22 mouse cellular contexts compared by ENCODE assay signal in genomic region chr9:114522041-114522440, GRCm38 (mm10). TPM values are rescaled to one million over a fixed set of nuclear protein-coding genes. Genes with fewer than 3 reads are reported as not detected.
DNase-seq lines count a peak whose midpoint lies in the region; ATAC-seq and TF ChIP-seq lines count a peak whose summit lies in the region.
"Had no signal": no experiment of that assay in that cellular context is flagged by ENCODE, and none has a peak within 500 bp of the region (broad histone marks: within the 10 kb centered on the region; RNA-seq: fewer than 3 reads in every experiment).

No protein-coding gene starts in this region.

- peaks cover 24% of the 10 kb centered on the region for H3K4me1 ChIP-seq in intestine, embryonic 16.5 days (ENCODE audit: control insufficient read depth, insufficient read depth, low read length)
- H3K4me1 ChIP-seq in intestine, embryonic 15.5 days (replicated peaks): peaks cover 30% of the 10 kb centered on the region
- H3K4me1 ChIP-seq in thymus, adult 2 months (replicated peaks; ENCODE audit: control insufficient read depth, insufficient read depth, low read length): peaks cover 5% of the 10 kb centered on the region

- 0 out of 2 replicates have a peak overlapping the region, but pooled peaks have one; percentile 42 for H3K27ac ChIP-seq in intestine, embryonic 16.5 days (ENCODE audit: low read length)
- H3K27ac ChIP-seq in intestine, embryonic 15.5 days: no peak overlapping the region
- no peak overlapping the region for H3K27ac ChIP-seq in thymus, adult 2 months (ENCODE audit: control insufficient read depth, insufficient read depth, low read length)
- H3K27ac ChIP-seq: embryonic facial prominence, embryonic 12.5 days; hindbrain, embryonic 12.5 days; neural tube, embryonic 12.5 days had no signal

- no peaks in the 10 kb centered on the region for H3K9me3 ChIP-seq in intestine, embryonic 16.5 days (ENCODE audit: control insufficient read depth, low read length)
- H3K9me3 ChIP-seq in intestine, embryonic 15.5 days: no peaks in the 10 kb centered on the region
- H3K9me3 ChIP-seq: embryonic facial prominence, embryonic 12.5 days; hindbrain, embryonic 12.5 days; neural tube, embryonic 12.5 days had no signal

- no peak overlapping the region for H3K9ac ChIP-seq in intestine, embryonic 16.5 days (ENCODE audit: low read depth, low read length)
- no peak overlapping the region for H3K9ac ChIP-seq in intestine, embryonic 15.5 days
- H3K9ac ChIP-seq: embryonic facial prominence, embryonic 12.5 days; hindbrain, embryonic 12.5 days; neural tube, embryonic 12.5 days had no signal

- no peak overlapping the region for H3K4me3 ChIP-seq in intestine, embryonic 16.5 days (ENCODE audit: low read length)
- H3K4me3 ChIP-seq in intestine, embryonic 15.5 days (replicated peaks): no peak overlapping the region
- H3K4me3 ChIP-seq in thymus, adult 2 months (ENCODE audit: control insufficient read depth, insufficient read depth, low read length): no peak overlapping the region
- H3K4me3 ChIP-seq: embryonic facial prominence, embryonic 12.5 days; hindbrain, embryonic 12.5 days; megakaryocyte, embryonic 14.5 days; neural tube, embryonic 12.5 days had no signal

- no peak for TF ChIP-seq POLR2A in thymus, adult 2 months (IDR thresholded peaks at IDR 0.05; ENCODE audit: control insufficient read depth, extremely low read depth, insufficient read depth, low read length, poor library complexity)

- H3K36me3 ChIP-seq in intestine, embryonic 16.5 days (ENCODE audit: control insufficient read depth, insufficient read depth, low read length): 0 out of 2 replicates have a peak, but pooled peaks cover 2% of the 10 kb centered on the region
- no peaks in the 10 kb centered on the region for H3K36me3 ChIP-seq in intestine, embryonic 15.5 days
- H3K36me3 ChIP-seq in thymus, adult 2 months (ENCODE audit: control insufficient read depth, insufficient read depth, low read length): no peaks in the 10 kb centered on the region
- H3K36me3 ChIP-seq: embryonic facial prominence, embryonic 12.5 days; hindbrain, embryonic 12.5 days; neural tube, embryonic 12.5 days had no signal

- H3K4me2 ChIP-seq in intestine, embryonic 16.5 days (ENCODE audit: low read depth, low read length): no peak overlapping the region
- no peak overlapping the region for H3K4me2 ChIP-seq in intestine, embryonic 15.5 days (replicated peaks)
- H3K4me2 ChIP-seq: embryonic facial prominence, embryonic 12.5 days; hindbrain, embryonic 12.5 days; neural tube, embryonic 12.5 days had no signal

- no peak for ATAC-seq in intestine, embryonic 16.5 days
- ATAC-seq in intestine, embryonic 15.5 days: no peak
- peak; percentile 45; the same call in 1 of the 2 replicates for ATAC-seq in granulocyte monocyte progenitor cell, adult 5-6 weeks (replicated peaks; ENCODE audit: poor library complexity, severe bottlenecking)
- ATAC-seq: activated CD4-positive, CD25-positive, alpha-beta regulatory T cell, adult 4 months had no signal

- 60% methylated on average over 5 of the region's 5 CpGs for WGBS in intestine, embryonic 16.5 days
- 54% methylated on average over 5 of the region's 5 CpGs for WGBS in intestine, embryonic 15.5 days
- 46% methylated on average over 5 of the region's 5 CpGs for WGBS in thymus, adult 2 months

- H3K27me3 ChIP-seq in intestine, embryonic 16.5 days (replicated peaks; ENCODE audit: control insufficient read depth, insufficient read depth, low read length): no peaks in the 10 kb centered on the region
- H3K27me3 ChIP-seq in intestine, embryonic 15.5 days (replicated peaks): no peaks in the 10 kb centered on the region
- H3K27me3 ChIP-seq in thymus, adult 2 months (ENCODE audit: control insufficient read depth, insufficient read depth, low read length): no peaks in the 10 kb centered on the region
- H3K27me3 ChIP-seq: embryonic facial prominence, embryonic 12.5 days; hindbrain, embryonic 12.5 days; neural tube, embryonic 12.5 days had no signal

- TF ChIP-seq CTCF in thymus, adult 2 months (IDR thresholded peaks at IDR 0.05; ENCODE audit: borderline replicate concordance, control insufficient read depth, extremely low read depth, insufficient read depth, low read length, poor library complexity): no peak

- peak; percentile 30 for DNase-seq in thymus, adult 2 months
- DNase-seq in thymus, adult 18-20 months: no peak
- DNase-seq in thymus, postnatal 25 days: peak; percentile 35
- DNase-seq in gastrocnemius, adult 18-20 months (ENCODE audit: low spot score): no peak
- DNase-seq in yolk sac, embryonic 10.5 days (ENCODE audit: low spot score): no peak
- DNase-seq: B cell, adult 2 months; cerebellum, adult 11 months; cerebellum, postnatal 36 days; gastrocnemius, postnatal 36 days; kidney, adult 11 months; kidney, postnatal 4 days; layer of hippocampus, postnatal 36 days had no signal

RNA-seq across cellular contexts. Expression of gene C130032M10Rik, which starts 6.5 kb away (rescaled TPM):
- 0.32 TPM in 1 of 2 replicates, not detected in the other for polyA plus RNA-seq in intestine, embryonic 16.5 days (2015; fragmentation: Nextera tagmentation; extraction: Ambion mirVana)
- 0.48 and 0.58 TPM in 2 replicates for polyA plus RNA-seq in intestine, embryonic 15.5 days (2015; fragmentation: Nextera tagmentation; extraction: Ambion mirVana)
- not detected in 2 replicates for polyA plus RNA-seq in thymus, adult 2 months (2012; rRNA removed)
- not detected in 2 replicates for total RNA-seq in granulocyte monocyte progenitor cell, adult 5-6 weeks (2014; fragmentation: Nextera tagmentation)
- not detected in 2 replicates for total RNA-seq in granulocyte monocyte progenitor cell, adult 5-6 weeks (2017)
- not detected for total RNA-seq in gastrocnemius, adult 18-20 months (2021)
- total RNA-seq: gastrocnemius, postnatal 36 days; layer of hippocampus, postnatal 36 days; left cerebral cortex, postnatal 36 days had no signal
- polyA plus RNA-seq: activated CD4-positive, CD25-positive, alpha-beta regulatory T cell, adult 4 months had no signal

RNA-seq across cellular contexts. Expression of gene Ccr4, which starts 17.3 kb away (rescaled TPM):
- polyA plus RNA-seq in intestine, embryonic 16.5 days (2015; fragmentation: Nextera tagmentation; extraction: Ambion mirVana): 1.9 and 2.5 TPM in 2 replicates
- polyA plus RNA-seq in intestine, embryonic 15.5 days (2015; fragmentation: Nextera tagmentation; extraction: Ambion mirVana): 0.56 and 0.63 TPM in 2 replicates
- 88.6 and 94.5 TPM in 2 replicates for polyA plus RNA-seq in thymus, adult 2 months (2012; rRNA removed)
- total RNA-seq in granulocyte monocyte progenitor cell, adult 5-6 weeks (2014; fragmentation: Nextera tagmentation): not detected in 2 replicates
- total RNA-seq in granulocyte monocyte progenitor cell, adult 5-6 weeks (2017): not detected in 2 replicates
- not detected for total RNA-seq in gastrocnemius, adult 18-20 months (2021)
- total RNA-seq: gastrocnemius, postnatal 36 days; layer of hippocampus, postnatal 36 days; left cerebral cortex, postnatal 36 days had no signal
- polyA plus RNA-seq: embryonic facial prominence, embryonic 12.5 days; heart, embryonic 14.5 days; hindbrain, embryonic 12.5 days; neural tube, embryonic 12.5 days had no signal

RNA-seq across cellular contexts. Expression of gene Trim71, which starts 42.1 kb away (rescaled TPM):
- 3.8 and 4.0 TPM in 2 replicates for polyA plus RNA-seq in intestine, embryonic 16.5 days (2015; fragmentation: Nextera tagmentation; extraction: Ambion mirVana)
- polyA plus RNA-seq in intestine, embryonic 15.5 days (2015; fragmentation: Nextera tagmentation; extraction: Ambion mirVana): 4.1 TPM in 2 replicates
- polyA plus RNA-seq in thymus, adult 2 months (2012; rRNA removed): 0.03 TPM in 1 of 2 replicates, not detected in the other
- not detected in 2 replicates for total RNA-seq in granulocyte monocyte progenitor cell, adult 5-6 weeks (2014; fragmentation: Nextera tagmentation)
- not detected in 2 replicates for total RNA-seq in granulocyte monocyte progenitor cell, adult 5-6 weeks (2017)
- total RNA-seq in gastrocnemius, adult 18-20 months (2021): not detected
- total RNA-seq: gastrocnemius, postnatal 36 days had no signal
- polyA plus RNA-seq: heart, embryonic 14.5 days had no signal

Comparison
In these comparisons a context has a peak if more than half of its experiments do, and no peak if none do; other contexts are left out.
1. DNase-seq: peak in thymus, adult 2 months (single experiment) and thymus, postnatal 25 days (single experiment); none in thymus, adult 18-20 months (0 of 2), gastrocnemius, adult 18-20 months (single experiment) and yolk sac, embryonic 10.5 days (single experiment).
2. RNA of gene Ccr4, which starts 17.3 kb away (polyA plus RNA-seq): 88.6 to 94.5 TPM in thymus, adult 2 months; 1.9 to 2.5 TPM in intestine, embryonic 16.5 days and 0.56 to 0.63 TPM in intestine, embryonic 15.5 days; every median in the first group is over 10 times any median in the second.